Mouse (Mus musculus) ES-E14 (cell line): ENCODE results near the gene Mafk.

Source experiments
- MAFK ChIP-seq: IDR thresholded peaks from 2 replicates; pipeline ENCODE4 v1.6.1; 2014; ENCODE audit warnings: mild to moderate bottlenecking, low read depth, low read length, inconsistent platforms; ENCODE audit not compliant: insufficient read depth
- ZC3H11A ChIP-seq: IDR thresholded peaks from 2 replicates; pipeline ENCODE4 v1.6.1; 2012; ENCODE audit warnings: low read depth, mild to moderate bottlenecking, inconsistent platforms, low read length, borderline replicate concordance

DNA sequence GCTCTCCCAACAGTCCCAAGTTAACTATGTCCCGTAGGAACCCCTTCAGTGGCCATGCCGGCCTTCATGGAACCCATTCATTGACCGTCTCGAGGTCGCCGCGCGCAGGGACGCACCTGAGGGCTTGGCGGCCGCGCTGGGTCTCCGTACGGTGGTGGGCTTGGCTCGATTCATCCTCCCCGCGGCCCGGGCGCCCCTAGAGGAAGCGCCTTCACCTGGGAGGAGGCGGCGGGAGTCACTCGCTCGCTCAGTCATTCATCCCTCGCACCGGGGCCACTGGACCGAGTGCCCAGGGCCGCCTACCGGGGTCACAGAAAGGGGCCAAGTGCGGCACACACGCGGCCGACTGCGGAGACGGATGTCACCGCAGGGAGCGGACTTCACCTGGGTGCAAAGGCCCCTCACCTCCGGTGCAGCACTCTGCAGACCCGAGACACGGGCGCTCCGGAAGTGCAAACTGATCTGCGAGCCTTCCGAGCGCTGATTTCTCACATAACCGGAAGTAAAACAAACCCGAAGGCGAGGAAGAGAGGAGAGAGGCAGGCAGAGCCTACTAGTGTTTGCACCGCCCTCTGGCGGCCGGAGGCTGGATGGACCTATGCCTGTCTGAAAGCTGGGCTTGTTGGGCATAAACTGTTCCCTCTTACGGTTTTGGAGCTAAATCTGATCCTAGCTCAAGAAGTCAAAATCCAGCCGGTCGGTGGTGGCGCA, 15.9 kb upstream of the Mafk start, which contains the start of gene Ints1:
- TF ChIP-seq MAFK (no peak), ZC3H11A (no peak)
